Mouse (Mus musculus): Measurements from ENCODE around the gene Lamb3.

DNA sequence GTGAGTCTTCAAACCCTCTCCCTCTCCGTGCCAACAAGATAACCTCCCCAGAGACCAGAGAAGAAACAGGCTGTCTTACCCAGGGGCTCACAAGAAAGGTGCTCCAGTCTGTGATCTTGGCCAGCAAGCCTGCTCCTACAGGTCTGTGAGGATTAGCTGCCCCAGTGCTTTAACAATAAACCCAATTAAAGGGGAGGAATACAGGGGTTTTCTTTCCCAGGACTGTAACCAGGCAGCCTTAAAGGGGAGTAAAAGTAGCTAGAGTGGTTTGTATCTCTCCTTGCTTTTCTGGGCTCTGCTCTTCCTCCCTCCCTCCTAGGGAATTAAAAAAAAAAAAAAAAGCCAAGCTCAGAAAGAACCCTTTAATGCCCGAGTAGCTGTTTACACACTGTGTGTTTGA lies 162.6 kb downstream of the Lamb3 start, which contains the start of gene Camk1g:
- TF ChIP-seq TAL1 (conservative IDR thresholded peaks at IDR 0.05; ENCODE audit: low read depth, low read length) = no peak
- no peak for TF ChIP-seq CTCF (IDR thresholded peaks at IDR 0.05; ENCODE audit: low read depth, low read length)
- TF ChIP-seq GATA2 (IDR thresholded peaks at IDR 0.05; ENCODE audit: borderline replicate concordance, low read depth, low read length) = no peak

Measured in G1E (cell line).